Comparison of ENCODE assay signal across 8 mouse cellular contexts in the genomic region with DNA sequence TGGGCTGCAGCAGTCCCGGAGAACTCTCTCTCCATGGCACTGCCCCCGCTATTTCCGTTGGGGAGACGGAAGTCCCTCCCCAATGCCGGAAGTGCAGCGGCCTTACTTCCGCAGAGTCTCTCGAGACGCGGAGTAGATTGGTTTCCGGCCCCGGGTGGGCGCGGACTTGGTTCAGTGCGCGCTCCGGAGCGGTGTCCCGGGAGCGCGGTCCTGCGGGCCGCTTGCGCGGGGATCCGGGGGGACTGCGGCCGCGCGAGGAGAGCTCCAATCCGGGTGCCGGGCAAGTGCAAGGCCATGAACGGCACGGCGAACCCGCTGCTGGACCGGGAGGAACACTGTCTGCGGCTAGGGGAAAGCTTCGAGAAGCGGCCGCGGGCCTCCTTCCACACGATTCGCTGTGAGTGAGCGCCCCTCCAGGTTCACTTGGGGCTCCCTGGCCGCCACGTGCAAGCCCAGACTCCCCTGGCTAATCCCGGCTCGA. TPM values are rescaled to one million over a fixed set of nuclear protein-coding genes. Genes with fewer than 3 reads are reported as not detected.
DNase-seq lines count a peak whose midpoint lies in the region; ATAC-seq and TF ChIP-seq lines count a peak whose summit lies in the region.

A gene (minus strand): TSS at position 66 of the 481 bp plus-strand sequence.

- ATAC-seq in Patski = peak; percentile 90
- peak; percentile 97 for ATAC-seq in hindbrain, embryonic 14.5 days (ENCODE audit: low FRiP score)

- in situ Hi-C loops in Patski (cut with MboI; ENCODE audit: low pct_unique_long_range_greater_than_20kb) = no loop called here

- CTCF ChIA-PET in Patski (lab: Charles Lee) = interaction anchor here (1.3 kb wide), 1 partner anchor 10 kb away, joined by 3 read pairs; no protein-coding TSS in a partner anchor

- H3K27ac ChIP-seq in hindbrain, embryonic 14.5 days = peak within 1 kb of the TSS; percentile 86

- H3K27me3 ChIP-seq in Patski = no peaks in the 10 kb centered on the region
- H3K27me3 ChIP-seq in hindbrain, embryonic 14.5 days (ENCODE audit: control insufficient read depth, insufficient read depth, low read length) = no peaks in the 10 kb centered on the region

- POLR2A ChIA-PET in Patski (lab: Charles Lee) = no interaction called here

- H3K4me2 ChIP-seq in hindbrain, embryonic 14.5 days (replicated peaks) = peak within 1 kb of the TSS; percentile 92

- WGBS in hindbrain, embryonic 14.5 days = under 1% methylated on average over 49 of the region's 49 CpGs

- H3K4me3 ChIP-seq in hindbrain, embryonic 14.5 days (replicated peaks; ENCODE audit: low read length) = peak within 1 kb of the TSS; percentile 93

- H3K36me3 ChIP-seq in hindbrain, embryonic 14.5 days (replicated peaks; ENCODE audit: control insufficient read depth, insufficient read depth) = peaks cover 44% of the 10 kb centered on the region

- DNase-seq in Patski (ENCODE audit: low read depth, low spot score) = peak; percentile 48
- DNase-seq in cerebellum, postnatal 14 days = peak; percentile 89 to 91
- peak; percentile 75 to 82 for DNase-seq in frontal cortex, postnatal 25 days (ENCODE audit: low spot score in 2 of 2)
- peak; percentile 90 for DNase-seq in hindbrain, embryonic 14.5 days (ENCODE audit: low spot score)
- DNase-seq in layer of hippocampus, postnatal 36 days = peak; percentile 90 to 91
- DNase-seq in lung, postnatal 36 days = peak; percentile 93
- peak; percentile 95 for DNase-seq in retina, postnatal 1 day
- peak; percentile 82 to 87 for DNase-seq in urinary bladder, adult 18-20 months (ENCODE audit: low spot score in 2 of 2)

- no peaks in the 10 kb centered on the region for H3K9me3 ChIP-seq in hindbrain, embryonic 14.5 days (ENCODE audit: control insufficient read depth, low read length)

- peaks cover 30% of the 10 kb centered on the region for H3K4me1 ChIP-seq in hindbrain, embryonic 14.5 days (replicated peaks; ENCODE audit: control insufficient read depth, insufficient read depth, low read length)

- TF ChIP-seq CTCF in Patski (IDR thresholded peaks at IDR 0.05) = no peak

- peak within 1 kb of the TSS; percentile 86 for H3K9ac ChIP-seq in hindbrain, embryonic 14.5 days

RNA-seq across cellular contexts. Expression of the gene that starts here (rescaled TPM):
- polyA plus RNA-seq in Patski (2021) = 28.8 TPM
- 41.7 and 45.0 TPM in 2 replicates for polyA plus RNA-seq in hindbrain, embryonic 14.5 days (2014; fragmentation: Nextera tagmentation; extraction: Ambion mirVana)
- total RNA-seq in layer of hippocampus, postnatal 36 days (2021) = 10 to 100 TPM; 25.0 to 29.4 TPM

Comparison
In these comparisons a context has a peak if more than half of its experiments do, and no peak if none do; other contexts are left out.
1. Peak in every context shown above with its lines: DNase-seq, ATAC-seq, H3K4me3 ChIP-seq and H3K27ac ChIP-seq.